Mouse (Mus musculus) small intestine, adult 10 weeks (tissue): Measurements from ENCODE around the gene Atp11c. TPM values are rescaled to one million over a fixed set of nuclear protein-coding genes. Genes with fewer than 3 reads are reported as not detected.

Source experiments
- polyA plus RNA-seq: library from polyadenylated mRNA; stranded (reverse); fragments of 350-450 nt; fragmentation: Illumina TruSeq; extraction: RNeasy Lipid Tissue Mini Kit (QIAGEN cat#74804); gene quantifications from one replicate; pipeline ENCODE4 v1.2.3, GENCODE M21; 2014; ENCODE audit warnings: low replicate concordance

The Atp11c gene
- polyA plus RNA-seq = 39.9 TPM

DNA sequence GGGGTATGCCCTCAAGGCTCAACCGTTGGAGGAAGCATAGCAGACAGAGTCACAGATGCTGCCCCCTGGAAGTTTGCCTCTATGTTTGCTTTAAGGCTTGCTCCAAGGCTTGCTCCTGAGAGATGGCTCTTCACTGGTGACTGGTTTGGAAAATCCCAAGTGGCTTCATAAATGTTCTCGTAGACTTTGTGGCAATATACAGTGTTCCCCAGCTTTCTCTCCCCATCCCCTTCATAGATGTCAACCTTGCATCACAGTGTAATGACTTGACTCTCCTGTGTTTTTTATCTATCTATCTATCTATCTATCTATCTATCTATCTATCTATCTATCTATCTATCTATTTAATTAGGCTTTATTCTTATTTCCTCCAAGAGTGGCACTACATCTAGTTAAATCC, at the start of gene Atp11c:
Gene Atp11c, minus strand, starts transcription at position 101 of the 400 bp plus-strand sequence.

DNA sequence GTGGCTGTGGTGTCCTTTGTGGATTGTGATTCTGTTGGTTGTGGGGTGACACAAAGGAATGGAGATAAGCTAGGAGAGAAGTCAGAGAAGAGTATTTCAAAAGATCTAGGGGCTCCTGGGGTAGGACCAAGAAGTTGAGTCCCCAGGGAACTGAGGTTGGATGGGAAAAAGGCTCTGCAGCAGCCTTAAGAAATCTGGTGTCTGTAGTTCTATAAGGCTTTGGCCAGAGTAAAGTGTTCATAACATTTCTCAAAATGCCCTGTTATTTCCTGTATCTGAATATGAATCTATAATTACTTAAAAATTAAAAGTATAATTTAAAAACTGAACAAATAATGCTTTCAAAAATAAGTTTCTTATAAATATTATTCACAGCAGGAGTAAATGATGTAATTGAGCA, 53.3 kb downstream of the Atp11c start, which contains the start of gene Gm7073:
Gene Gm7073, minus strand, starts transcription at position 101 of the 400 bp plus-strand sequence.

GRCm38 (mm10) chrX:60178744-60179458, 413.6 kb downstream of the Atp11c start, which contains the start of gene Mcf2:
TSS of gene Mcf2 (minus strand) at chrX:60179089.

Other genes with a start within 250 kb of the Atp11c start
- not detected for gene Gm7073, start 53.4 kb downstream of the Atp11c start, polyA plus RNA-seq